Comparison of ENCODE assay signal across 15 mouse cellular contexts in the genomic region with DNA sequence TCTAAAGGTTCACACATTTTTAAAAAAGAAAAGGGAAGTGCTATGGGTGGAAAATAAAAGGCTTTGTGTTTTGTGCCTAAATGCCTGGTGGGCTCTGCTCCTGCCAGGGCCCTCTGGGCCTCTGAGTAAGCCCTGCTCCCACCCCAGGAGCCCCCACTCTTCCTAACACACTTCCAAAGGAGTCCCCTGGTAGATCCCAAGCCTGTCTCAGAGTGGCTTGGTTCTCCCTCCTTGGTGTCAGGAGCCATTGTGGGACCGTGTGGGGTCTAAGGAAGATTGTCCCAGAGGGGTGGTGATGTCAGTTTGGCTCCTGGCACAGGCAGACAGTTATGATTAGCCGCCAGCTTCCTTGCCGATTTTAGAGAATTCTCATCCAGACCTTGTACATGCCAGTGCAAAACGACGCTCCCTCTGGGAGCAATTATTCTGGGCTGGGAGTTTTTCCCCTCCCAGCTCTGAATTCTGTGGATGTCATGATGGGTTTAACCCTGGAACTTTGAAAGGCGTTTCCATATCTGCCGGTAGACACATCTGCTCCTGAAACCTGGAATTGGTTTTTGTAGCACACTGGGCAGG.
A peak's percentile ranks its signal among the peaks of the same experiment; 100 is the strongest.
DNase-seq lines count a peak whose midpoint lies in the region; ATAC-seq and TF ChIP-seq lines count a peak whose summit lies in the region.
"Had no signal": no experiment of that assay in that cellular context is flagged by ENCODE, and none has a peak within 500 bp of the region (broad histone marks: within the 10 kb centered on the region; RNA-seq: fewer than 3 reads in every experiment).

No protein-coding gene starts in this region.

- no peak for TF ChIP-seq EP300 in liver, postnatal 0 days (IDR thresholded peaks at IDR 0.05; ENCODE audit: low read depth)

- no peak for DNase-seq in forebrain, embryonic 10.5 days (ENCODE audit: extremely low spot score, low spot score)
- no peak for DNase-seq in forebrain, postnatal 0 days
- DNase-seq in NIH3T3 (ENCODE audit: low read depth) = peak; percentile 45
- peak; percentile 25 for DNase-seq in gastrocnemius, postnatal 14 days
- no peak for DNase-seq in liver, postnatal 0 days
- no peak for DNase-seq in Muller cell, postnatal 12 days (ENCODE audit: inconsistent ontology term)
- DNase-seq in T-cell, adult 2 months (ENCODE audit: low spot score) = no peak
- no peak for DNase-seq in retina, embryonic 14.5 days (ENCODE audit: low spot score)
- DNase-seq: adrenal gland, postnatal 14 days; cerebellum, adult 2 months; heart, postnatal 4 days; kidney, postnatal 14 days; right cerebral cortex, postnatal 14 days had no signal

- intact Hi-C loops in gastrocnemius, postnatal 14 days (cut with DNase I; ENCODE audit: low total_unique reads) = no loop called here

- no peak overlapping the region for H3K9ac ChIP-seq in forebrain, postnatal 0 days
- no peak overlapping the region for H3K9ac ChIP-seq in liver, postnatal 0 days (replicated peaks)

- H3K27me3 ChIP-seq in forebrain, embryonic 10.5 days (ENCODE audit: poor library complexity, severe bottlenecking) = no peaks in the 10 kb centered on the region
- no peaks in the 10 kb centered on the region for H3K27me3 ChIP-seq in forebrain, postnatal 0 days (ENCODE audit: insufficient read depth, low read length)
- no peaks in the 10 kb centered on the region for H3K27me3 ChIP-seq in liver, postnatal 0 days (ENCODE audit: insufficient read depth, low read length)

- no peak for ATAC-seq in forebrain, postnatal 0 days
- ATAC-seq in liver, postnatal 0 days = no peak

- 71% methylated on average over 7 of the region's 7 CpGs for WGBS in forebrain, embryonic 10.5 days
- 52% methylated on average over 7 of the region's 7 CpGs for WGBS in forebrain, postnatal 0 days
- 79% methylated on average over 7 of the region's 7 CpGs for WGBS in liver, postnatal 0 days (ENCODE audit: insufficient replicate concordance)

- peaks cover 34% of the 10 kb centered on the region for H3K4me1 ChIP-seq in forebrain, embryonic 10.5 days
- H3K4me1 ChIP-seq in forebrain, postnatal 0 days (ENCODE audit: insufficient read depth) = no peaks in the 10 kb centered on the region
- H3K4me1 ChIP-seq in liver, postnatal 0 days (ENCODE audit: insufficient read depth) = peaks cover 18% of the 10 kb centered on the region

- peaks cover 5% of the 10 kb centered on the region for H3K36me3 ChIP-seq in forebrain, embryonic 10.5 days (replicated peaks)
- H3K36me3 ChIP-seq in forebrain, postnatal 0 days (ENCODE audit: insufficient read depth) = no peaks in the 10 kb centered on the region
- H3K36me3 ChIP-seq in liver, postnatal 0 days (replicated peaks; ENCODE audit: insufficient read depth, low read length) = no peaks in the 10 kb centered on the region

- no peak overlapping the region for H3K4me2 ChIP-seq in forebrain, postnatal 0 days (ENCODE audit: low read depth)
- H3K4me2 ChIP-seq in liver, postnatal 0 days (ENCODE audit: low read depth, low read length) = no peak overlapping the region

- no peaks in the 10 kb centered on the region for H3K9me3 ChIP-seq in forebrain, embryonic 10.5 days
- no peaks in the 10 kb centered on the region for H3K9me3 ChIP-seq in forebrain, postnatal 0 days (ENCODE audit: low read length)
- no peaks in the 10 kb centered on the region for H3K9me3 ChIP-seq in liver, postnatal 0 days (ENCODE audit: low read length)

- H3K4me3 ChIP-seq in forebrain, embryonic 10.5 days = no peak overlapping the region
- no peak overlapping the region for H3K4me3 ChIP-seq in forebrain, postnatal 0 days (ENCODE audit: low read depth, low read length)
- no peak overlapping the region for H3K4me3 ChIP-seq in liver, postnatal 0 days (ENCODE audit: low read depth, low read length)
- H3K4me3 ChIP-seq: myocyte had no signal

- TF ChIP-seq CTCF in forebrain, postnatal 0 days (IDR thresholded peaks at IDR 0.05; ENCODE audit: low read depth) = no peak
- TF ChIP-seq CTCF in liver, postnatal 0 days (IDR thresholded peaks at IDR 0.05; ENCODE audit: low read depth) = no peak

- peak overlapping the region; percentile 53; the same call in 1 of the 2 replicates for H3K27ac ChIP-seq in forebrain, embryonic 10.5 days
- no peak overlapping the region for H3K27ac ChIP-seq in forebrain, postnatal 0 days (ENCODE audit: low read depth, low read length)
- H3K27ac ChIP-seq in liver, postnatal 0 days (ENCODE audit: low read depth) = peak overlapping the region; percentile 81; the same call in 1 of the 2 replicates
- H3K27ac ChIP-seq: stomach, postnatal 0 days had no signal

Comparison
In these comparisons a context has a peak if more than half of its experiments do, and no peak if none do; other contexts are left out.
1. DNase-seq: peak in NIH3T3 (single experiment) and gastrocnemius, postnatal 14 days (single experiment); none in forebrain, embryonic 10.5 days (single experiment), forebrain, postnatal 0 days (single experiment), liver, postnatal 0 days (single experiment), Muller cell, postnatal 12 days (single experiment), T-cell, adult 2 months (single experiment) and retina, embryonic 14.5 days (single experiment).